Mouse (Mus musculus): Measurements from ENCODE around the gene Cmya5. TPM values are rescaled to one million over a fixed set of nuclear protein-coding genes. Genes with fewer than 3 reads are reported as not detected.

Cmya5 gene
- polyA plus RNA-seq, 1 experiment, result 2.6 TPM

DNA sequence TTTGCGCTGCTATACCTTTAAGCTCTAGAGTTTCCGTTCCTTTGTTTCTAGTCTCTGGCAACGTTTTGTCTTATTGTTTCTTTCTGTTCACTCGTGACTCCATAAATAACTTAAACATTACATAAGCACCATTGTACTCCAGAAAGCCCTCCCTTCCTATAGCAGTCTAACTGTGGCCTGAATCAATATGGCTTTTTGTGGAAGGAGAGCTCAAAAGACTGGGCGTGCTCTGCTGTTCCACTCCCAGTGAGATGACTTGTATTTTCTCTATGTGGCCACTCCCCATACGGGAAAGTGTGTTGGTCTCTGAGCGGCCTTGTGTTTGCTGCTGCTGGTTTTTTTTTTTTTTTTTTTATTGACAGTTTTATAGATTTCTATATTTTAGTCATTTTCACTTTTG, 27.3 kb downstream of the Cmya5 start:
- no peak for TF ChIP-seq CTCF (IDR thresholded peaks at IDR 0.05; ENCODE audit: borderline replicate concordance, insufficient read depth, low read depth, low read length)
- TF ChIP-seq POLR2A (IDR thresholded peaks at IDR 0.05; ENCODE audit: borderline replicate concordance, insufficient read depth, low read length), result no peak
- Histone ChIP-seq H3K27me3 (ENCODE audit: control insufficient read depth, insufficient read depth, low read length) (no peaks in the 10 kb centered on the region), H3K4me1 (ENCODE audit: control insufficient read depth, insufficient read depth, low read length) (no peaks in the 10 kb centered on the region), H3K27ac (ENCODE audit: insufficient read depth, low read length) (no peak overlapping the region), H3K4me3 (replicated peaks; ENCODE audit: insufficient read depth, low read depth, low read length) (no peak overlapping the region)
- 78% methylated on average over 7 of the region's 7 CpGs for WGBS
- DNase-seq, result no peak

GRCm38 (mm10) chr13:93102340-93103090, 42.0 kb downstream of the Cmya5 start:
- Histone ChIP-seq H3K27ac (ENCODE audit: insufficient read depth, low read length) (no peak overlapping the region), H3K4me3 (replicated peaks; ENCODE audit: insufficient read depth, low read depth, low read length) (no peak overlapping the region), H3K27me3 (ENCODE audit: control insufficient read depth, insufficient read depth, low read length) (no peaks in the 10 kb centered on the region), H3K4me1 (ENCODE audit: control insufficient read depth, insufficient read depth, low read length) (no peaks in the 10 kb centered on the region)
- WGBS, result 74% methylated on average over 4 of the region's 4 CpGs
- DNase-seq, result no peak
- TF ChIP-seq CTCF (IDR thresholded peaks at IDR 0.05; ENCODE audit: borderline replicate concordance, insufficient read depth, low read depth, low read length) (no peak), POLR2A (IDR thresholded peaks at IDR 0.05; ENCODE audit: borderline replicate concordance, insufficient read depth, low read length) (no peak)

DNA sequence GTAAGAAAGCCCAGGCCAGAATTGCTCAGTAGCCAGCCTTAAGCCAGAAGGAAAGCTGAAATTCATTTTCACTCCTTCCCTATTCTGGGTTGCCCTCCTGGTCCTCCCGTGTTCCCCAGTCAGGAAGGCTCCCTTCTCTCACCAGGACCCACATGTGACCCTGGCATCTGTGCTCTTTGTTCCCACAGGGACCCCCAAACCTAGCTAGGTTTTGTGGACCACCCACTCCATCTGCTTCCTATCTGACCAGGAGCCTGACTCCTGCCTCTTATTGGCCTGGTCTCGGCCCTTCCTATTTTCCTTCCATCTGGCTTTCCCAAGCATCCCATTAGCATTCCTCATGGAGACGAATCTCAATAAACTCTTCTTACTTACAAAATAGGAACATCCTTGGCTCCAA, 45.9 kb downstream of the Cmya5 start:
- Histone ChIP-seq H3K4me1 (ENCODE audit: control insufficient read depth, insufficient read depth, low read length) (peaks cover 10% of the 10 kb centered on the region; the same call in 1 of the 2 replicates), H3K27me3 (ENCODE audit: control insufficient read depth, insufficient read depth, low read length) (no peaks in the 10 kb centered on the region), H3K4me3 (replicated peaks; ENCODE audit: insufficient read depth, low read depth, low read length) (no peak overlapping the region), H3K27ac (ENCODE audit: insufficient read depth, low read length) (no peak overlapping the region)
- WGBS, result 70% methylated on average over 3 of the region's 3 CpGs
- DNase-seq, result no peak
- TF ChIP-seq CTCF (IDR thresholded peaks at IDR 0.05; ENCODE audit: borderline replicate concordance, insufficient read depth, low read depth, low read length), result no peak
- TF ChIP-seq POLR2A (IDR thresholded peaks at IDR 0.05; ENCODE audit: borderline replicate concordance, insufficient read depth, low read length), result no peak

DNA sequence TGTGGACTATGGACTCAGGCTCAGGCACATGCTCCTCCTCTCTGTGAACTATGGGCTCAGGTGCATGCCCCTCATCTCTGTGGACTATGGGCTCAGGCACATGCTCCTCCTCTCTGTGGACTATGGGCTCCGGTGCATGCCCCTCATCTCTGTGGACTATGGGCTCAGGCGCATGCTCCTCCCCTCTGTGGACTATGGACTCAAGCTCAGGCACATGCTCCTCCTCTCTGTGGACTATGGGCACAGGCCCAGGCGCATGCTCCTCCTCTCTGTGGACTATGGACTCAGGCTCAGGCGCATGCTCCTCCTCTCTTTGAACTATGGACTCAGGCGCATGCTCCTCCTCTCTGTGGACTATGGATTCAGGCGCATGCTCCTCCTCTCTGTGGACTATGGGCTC, 47.9 kb downstream of the Cmya5 start:
- peaks cover 13% of the 10 kb centered on the region; the same call in 1 of the 2 replicates for H3K4me1 ChIP-seq (ENCODE audit: control insufficient read depth, insufficient read depth, low read length)
- H3K4me3 ChIP-seq (replicated peaks; ENCODE audit: insufficient read depth, low read depth, low read length), result no peak overlapping the region

DNA sequence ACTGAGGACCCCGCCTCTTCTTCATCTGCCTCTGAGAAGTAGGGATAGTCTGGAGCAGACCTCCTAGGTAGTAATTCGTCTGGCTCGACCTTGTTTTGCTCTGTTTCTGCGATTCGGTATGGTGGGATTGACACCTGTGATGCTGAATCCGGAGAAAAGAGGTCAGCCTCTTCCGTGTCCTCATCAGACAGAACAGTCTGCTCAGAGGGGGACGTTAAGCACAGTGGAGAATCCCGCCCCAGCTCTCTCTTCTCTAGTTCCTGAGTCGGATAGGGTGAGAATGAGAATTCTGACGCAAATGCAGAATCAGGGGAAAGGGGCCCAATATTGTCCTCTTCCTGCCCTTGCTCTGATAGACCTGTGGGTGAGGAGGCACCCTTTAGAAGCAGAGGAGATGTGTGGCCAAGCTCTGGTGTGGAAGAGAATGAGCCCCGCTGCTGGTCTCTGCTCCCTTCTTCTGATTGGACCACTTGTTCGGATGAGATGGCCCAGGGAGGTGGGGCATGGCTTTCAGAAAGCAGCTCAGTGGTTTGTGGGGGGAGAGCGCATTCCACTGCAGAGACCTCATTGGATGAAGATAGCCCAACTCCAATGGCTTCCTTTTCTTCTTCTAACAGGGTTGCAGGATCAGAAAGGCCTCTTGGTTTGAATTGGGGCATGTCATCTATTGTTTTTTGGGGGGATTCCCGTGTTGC, 49.3 kb downstream of the Cmya5 start:
- DNase-seq, result no peak
- peaks cover 13% of the 10 kb centered on the region; the same call in 1 of the 2 replicates for H3K4me1 ChIP-seq (ENCODE audit: control insufficient read depth, insufficient read depth, low read length)
- H3K27me3 ChIP-seq (ENCODE audit: control insufficient read depth, insufficient read depth, low read length), result no peaks in the 10 kb centered on the region
- 91% methylated on average over 15 of the region's 15 CpGs for WGBS
- TF ChIP-seq CTCF (IDR thresholded peaks at IDR 0.05; ENCODE audit: borderline replicate concordance, insufficient read depth, low read depth, low read length), result no peak
- no peak for TF ChIP-seq POLR2A (IDR thresholded peaks at IDR 0.05; ENCODE audit: borderline replicate concordance, insufficient read depth, low read length)
- no peak overlapping the region for H3K27ac ChIP-seq (ENCODE audit: insufficient read depth, low read length)
- H3K4me3 ChIP-seq (replicated peaks; ENCODE audit: insufficient read depth, low read depth, low read length), result no peak overlapping the region

More for the DNA sequence above, 47.9 kb downstream of the Cmya5 start:
- Histone ChIP-seq H3K27me3 (ENCODE audit: control insufficient read depth, insufficient read depth, low read length) (no peaks in the 10 kb centered on the region), H3K27ac (ENCODE audit: insufficient read depth, low read length) (no peak overlapping the region)
- DNase-seq, result no peak
- no peak for TF ChIP-seq POLR2A (IDR thresholded peaks at IDR 0.05; ENCODE audit: borderline replicate concordance, insufficient read depth, low read length)
- no peak for TF ChIP-seq CTCF (IDR thresholded peaks at IDR 0.05; ENCODE audit: borderline replicate concordance, insufficient read depth, low read depth, low read length)
- 96% methylated on average over 6 of the region's 6 CpGs for WGBS

- peak; percentile 49 to 60 for DNase-seq
- H3K27ac ChIP-seq (ENCODE audit: insufficient read depth, low read length), result no peak overlapping the region
- no peak for TF ChIP-seq CTCF (IDR thresholded peaks at IDR 0.05; ENCODE audit: borderline replicate concordance, insufficient read depth, low read depth, low read length)
- no peak for TF ChIP-seq POLR2A (IDR thresholded peaks at IDR 0.05; ENCODE audit: borderline replicate concordance, insufficient read depth, low read length)
Observed at GRCm38 (mm10) chr13:93094204-93094935, 50.2 kb downstream of the Cmya5 start.

DNA sequence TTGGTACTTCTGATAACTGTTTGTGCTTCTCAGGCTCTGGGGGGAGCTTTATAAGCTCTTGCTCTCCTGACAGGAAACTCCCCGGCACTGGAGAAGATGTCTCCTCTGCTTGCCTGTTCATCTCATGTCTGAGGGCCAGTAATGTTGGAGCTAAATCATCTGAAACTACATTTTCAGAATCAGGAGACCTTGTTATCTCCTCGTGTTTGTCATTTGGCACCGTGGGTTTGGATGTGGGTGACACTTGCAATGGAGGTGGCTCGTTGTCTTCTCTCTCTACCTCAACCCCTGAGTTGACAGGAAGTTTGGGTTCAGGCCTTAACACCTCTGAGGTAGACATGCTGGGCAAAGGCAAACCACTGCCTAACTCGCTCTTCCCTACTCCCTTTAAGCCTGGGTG, 50.8 kb downstream of the Cmya5 start:
- 88% methylated on average over 5 of the region's 5 CpGs for WGBS
- no peak overlapping the region for H3K4me3 ChIP-seq (replicated peaks; ENCODE audit: insufficient read depth, low read depth, low read length)
- H3K27me3 ChIP-seq (ENCODE audit: control insufficient read depth, insufficient read depth, low read length), result no peaks in the 10 kb centered on the region
- no peak overlapping the region for H3K27ac ChIP-seq (ENCODE audit: insufficient read depth, low read length)
- peaks cover 18% of the 10 kb centered on the region; the same call in 1 of the 2 replicates for H3K4me1 ChIP-seq (ENCODE audit: control insufficient read depth, insufficient read depth, low read length)
- TF ChIP-seq POLR2A (IDR thresholded peaks at IDR 0.05; ENCODE audit: borderline replicate concordance, insufficient read depth, low read length) (no peak), CTCF (IDR thresholded peaks at IDR 0.05; ENCODE audit: borderline replicate concordance, insufficient read depth, low read depth, low read length) (no peak)
- no peak for DNase-seq

More at GRCm38 (mm10) chr13:93094204-93094935, 50.2 kb downstream of the Cmya5 start:
- Histone ChIP-seq H3K27me3 (ENCODE audit: control insufficient read depth, insufficient read depth, low read length) (no peaks in the 10 kb centered on the region), H3K4me1 (ENCODE audit: control insufficient read depth, insufficient read depth, low read length) (peaks cover 16% of the 10 kb centered on the region; the same call in 1 of the 2 replicates), H3K4me3 (replicated peaks; ENCODE audit: insufficient read depth, low read depth, low read length) (no peak overlapping the region)
- 8% methylated on average over 10 of the region's 10 CpGs for WGBS
